Mouse (Mus musculus) midbrain, postnatal 0 days (tissue): ENCODE results near the gene Slmap. TPM values are rescaled to one million over a fixed set of nuclear protein-coding genes. Genes with fewer than 3 reads are reported as not detected.
"Not testable (repeated sequence)": the region's sequence is repeated elsewhere in the genome, so short reads cannot be mapped to it uniquely, and the experiment has no call there.

Experiments used
- ATAC-seq: fragments of 200-750 bp; cut with Nextera tagmentation; 2 replicates; pipeline ENCODE4 v1.8.0; 2017; ENCODE audit warnings: moderate number of reproducible peaks, mild to moderate bottlenecking, moderate TSS enrichment, moderate library complexity; ENCODE audit not compliant: low FRiP score
- DNase-seq: peaks from one replicate; pipeline ENCODE4 v3.0.0-alpha.2; 2015; ENCODE audit warnings: low spot score
- H3K27ac ChIP-seq: fragments of 300-500 bp; sonication (generic); 2 replicates; pipeline ENCODE4 v1.5.1; 2014; ENCODE audit warnings: low read depth, mild to moderate bottlenecking, low read length, mixed read lengths
- H3K27me3 ChIP-seq: fragments of 300-500 bp; sonication (generic); 2 replicates; pipeline ENCODE4 v1.6.1; 2014; ENCODE audit warnings: low read length, control low read depth, mixed read lengths; ENCODE audit not compliant: insufficient read depth
- H3K36me3 ChIP-seq: fragments of 300-500 bp; sonication (generic); 2 replicates; pipeline ENCODE4 v1.6.1; 2014; ENCODE audit warnings: low read length, control low read depth, mixed read lengths; ENCODE audit not compliant: insufficient read depth
- H3K4me1 ChIP-seq: fragments of 300-500 bp; sonication (generic); 2 replicates; pipeline ENCODE4 v1.6.1; 2014; ENCODE audit warnings: mild to moderate bottlenecking, control low read depth, antibody characterized with exemption, low read length, mixed read lengths; ENCODE audit not compliant: insufficient read depth
- H3K4me2 ChIP-seq: fragments of 300-500 bp; sonication (generic); 2 replicates; pipeline ENCODE4 v1.6.1; 2014; ENCODE audit warnings: low read depth, mild to moderate bottlenecking, low read length, mixed read lengths; ENCODE audit not compliant: poor library complexity, severe bottlenecking
- H3K4me3 ChIP-seq: fragments of 300-500 bp; sonication (generic); 2 replicates; pipeline ENCODE4 v1.5.1; 2014; ENCODE audit warnings: low read depth, mild to moderate bottlenecking, low read length, moderate library complexity
- H3K9ac ChIP-seq: fragments of 300-500 bp; sonication (generic); replicated peaks from 2 replicates; pipeline ENCODE4 v1.6.1; 2014; ENCODE audit warnings: mild to moderate bottlenecking, low read length, moderate library complexity, mixed read lengths; ENCODE audit not compliant: poor library complexity, severe bottlenecking
- H3K9me3 ChIP-seq: fragments of 300-500 bp; sonication (generic); 2 replicates; pipeline ENCODE4 v1.6.1; 2016; ENCODE audit warnings: low read length, control low read depth
- CTCF ChIP-seq: IDR thresholded peaks from 2 replicates; pipeline ENCODE4 v1.5.1; 2016; ENCODE audit warnings: antibody characterized with exemption, mild to moderate bottlenecking
- WGBS: fragments of 180-500 bp; shearing (Covaris S2); extraction: QIAGEN DNeasy Blood & Tissue Kit; methylation state at CpG from one replicate; pipeline ENCODE4 v1.1.7; 2014; 5-methylcytosine and 5-hydroxymethylcytosine counted together
- polyA plus RNA-seq: library from polyadenylated mRNA; unstranded; fragments of >200 nt; fragmentation: Nextera tagmentation; extraction: Ambion mirVana; gene quantifications from 2 replicates; pipeline ENCODE4 v1.2.1, GENCODE M21; 2015
- total RNA-seq: library from RNA; depleted of rRNA; stranded (reverse); fragments of >200 nt; gene quantifications from 2 replicates; pipeline ENCODE4 v1.2.3, GENCODE M21; 2014

Gene Slmap
- total and polyA plus RNA-seq, 2 experiments from 2014 or later: 11.1 to 23.2 TPM

DNA sequence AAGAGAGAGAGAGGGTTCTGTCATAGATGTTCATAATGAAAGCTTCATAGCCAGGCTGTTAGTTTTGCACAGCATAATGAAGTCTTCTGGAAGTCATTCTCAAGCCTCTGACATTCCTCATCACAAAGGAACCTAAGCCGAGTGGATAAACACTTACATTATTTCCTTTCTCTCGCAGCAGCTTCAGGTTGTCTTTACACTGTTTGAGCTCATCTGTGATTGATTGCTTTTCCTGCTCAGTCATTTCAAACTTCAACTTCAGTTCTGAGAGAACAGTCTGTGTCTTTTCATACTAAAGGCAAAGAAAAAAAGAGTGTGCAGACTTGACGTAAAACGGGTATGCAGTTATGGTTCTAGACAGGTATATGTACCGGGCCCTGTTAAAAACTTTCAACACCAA, 116.8 kb downstream of the Slmap start:
- no peak overlapping the region for H3K27ac ChIP-seq
- ATAC-seq: no peak
- H3K36me3 ChIP-seq: peaks cover 18% of the 10 kb centered on the region
- TF ChIP-seq CTCF: no peak
- H3K27me3 ChIP-seq: no peaks in the 10 kb centered on the region
- no peaks in the 10 kb centered on the region for H3K4me1 ChIP-seq
- H3K4me3 ChIP-seq: no peak overlapping the region
- DNase-seq: no peak
- no peak overlapping the region for H3K4me2 ChIP-seq
- no peak overlapping the region for H3K9ac ChIP-seq
- no peaks in the 10 kb centered on the region for H3K9me3 ChIP-seq
- WGBS: 82% methylated on average over 5 of the region's 5 CpGs

DNA sequence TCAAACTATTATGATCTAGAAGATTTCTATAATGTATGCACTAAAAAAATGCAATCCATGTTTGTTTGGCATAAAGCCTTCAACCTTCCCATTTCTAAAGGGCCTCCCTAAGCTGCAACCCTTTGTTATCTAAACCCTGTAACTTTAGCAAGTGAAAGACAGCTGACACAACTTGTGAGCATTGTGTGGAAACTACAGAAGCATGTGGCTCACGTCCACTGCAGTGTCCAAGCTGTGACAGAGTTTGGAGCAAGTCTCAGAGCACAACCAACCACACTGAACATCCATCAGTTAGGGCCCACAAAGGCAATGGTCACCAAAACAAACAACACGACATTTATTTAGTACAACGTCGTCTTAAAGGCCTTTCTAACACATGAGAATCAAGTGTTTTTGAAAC, 117.6 kb downstream of the Slmap start:
- ATAC-seq: no peak
- H3K27me3 ChIP-seq: no peaks in the 10 kb centered on the region
- no peak for TF ChIP-seq CTCF
- H3K27ac ChIP-seq: no peak overlapping the region
- H3K36me3 ChIP-seq: peaks cover 14% of the 10 kb centered on the region
- H3K9me3 ChIP-seq: no peaks in the 10 kb centered on the region
- no peak overlapping the region for H3K4me2 ChIP-seq
- DNase-seq: no peak
- H3K4me3 ChIP-seq: no peak overlapping the region
- H3K4me1 ChIP-seq: no peaks in the 10 kb centered on the region
- WGBS: 70% methylated on average over 4 of the region's 4 CpGs
- no peak overlapping the region for H3K9ac ChIP-seq

GRCm38 (mm10) chr14:26413581-26413980, 121.2 kb downstream of the Slmap start:
- Histone ChIP-seq H3K4me3 (no peak overlapping the region), H3K4me2 (no peak overlapping the region), H3K4me1 (no peaks in the 10 kb centered on the region), H3K9ac (no peak overlapping the region), H3K36me3 (no peaks in the 10 kb centered on the region; the same call in 1 of the 2 replicates), H3K9me3 (no peaks in the 10 kb centered on the region), H3K27ac (no peak overlapping the region), H3K27me3 (no peaks in the 10 kb centered on the region)
- ATAC-seq (no peak), DNase-seq (no peak)
- no peak for TF ChIP-seq CTCF
- WGBS: 93% methylated on average over 1 of the region's 1 CpGs

- WGBS: 92% methylated on average over 7 of the region's 7 CpGs
- DNase-seq (no peak), ATAC-seq (no peak)
- no peak overlapping the region for H3K4me3 ChIP-seq
- H3K9ac ChIP-seq: no peak overlapping the region
- 0 out of 2 replicates have a peak, but pooled peaks cover 3% of the 10 kb centered on the region for H3K36me3 ChIP-seq
- no peak for TF ChIP-seq CTCF
- H3K4me2 ChIP-seq: no peak overlapping the region
- H3K9me3 ChIP-seq: no peaks in the 10 kb centered on the region
- no peak overlapping the region for H3K27ac ChIP-seq
- H3K4me1 ChIP-seq: no peaks in the 10 kb centered on the region
- no peaks in the 10 kb centered on the region for H3K27me3 ChIP-seq
Measured at GRCm38 (mm10) chr14:26406746-26407145, 128.0 kb downstream of the Slmap start.

- no peaks in the 10 kb centered on the region for H3K27me3 ChIP-seq
- H3K4me2 ChIP-seq: no peak overlapping the region
- H3K4me3 ChIP-seq: no peak overlapping the region
- H3K9ac ChIP-seq: no peak overlapping the region
- H3K27ac ChIP-seq: no peak overlapping the region
- H3K36me3 ChIP-seq: peaks cover 2% of the 10 kb centered on the region; the same call in 1 of the 2 replicates
- no peaks in the 10 kb centered on the region for H3K4me1 ChIP-seq
- 94% methylated on average over 7 of the region's 7 CpGs for WGBS
- DNase-seq (no peak), ATAC-seq (no peak)
- H3K9me3 ChIP-seq: no peaks in the 10 kb centered on the region
- peak; percentile 31; the same call in 1 of the 2 replicates for TF ChIP-seq CTCF
Measured at GRCm38 (mm10) chr14:26398508-26399160, 136.1 kb downstream of the Slmap start.

DNA sequence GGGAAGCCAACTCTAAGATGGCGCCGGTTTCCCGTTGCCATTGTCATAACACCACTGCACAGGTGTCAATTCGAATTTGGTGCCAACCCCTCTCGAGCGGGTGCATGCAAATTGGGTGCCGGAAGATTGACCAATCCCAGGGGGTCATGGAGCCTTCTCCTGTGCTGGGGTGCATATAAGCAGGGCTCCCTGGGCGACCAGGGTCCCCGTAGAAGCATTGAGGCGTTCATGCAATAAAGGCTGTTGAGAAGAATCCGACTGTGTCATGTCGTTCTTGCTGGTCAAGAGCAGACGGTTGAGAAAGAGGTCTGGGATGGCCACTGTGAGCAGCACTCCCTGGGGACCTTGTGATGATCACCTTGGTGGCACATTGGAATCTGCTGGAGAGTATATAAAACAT, 142.9 kb downstream of the Slmap start:
- no peak for DNase-seq
- H3K27ac ChIP-seq: no peak overlapping the region
- no peak for TF ChIP-seq CTCF
- H3K4me2 ChIP-seq: no peak overlapping the region
- 93% methylated on average over 13 of the region's 13 CpGs for WGBS
- no peaks in the 10 kb centered on the region for H3K9me3 ChIP-seq
- H3K4me3 ChIP-seq: no peak overlapping the region
- ATAC-seq: no peak
- H3K36me3 ChIP-seq: no peaks in the 10 kb centered on the region
- H3K4me1 ChIP-seq: no peaks in the 10 kb centered on the region
- no peaks in the 10 kb centered on the region for H3K27me3 ChIP-seq
- no peak overlapping the region for H3K9ac ChIP-seq

DNA sequence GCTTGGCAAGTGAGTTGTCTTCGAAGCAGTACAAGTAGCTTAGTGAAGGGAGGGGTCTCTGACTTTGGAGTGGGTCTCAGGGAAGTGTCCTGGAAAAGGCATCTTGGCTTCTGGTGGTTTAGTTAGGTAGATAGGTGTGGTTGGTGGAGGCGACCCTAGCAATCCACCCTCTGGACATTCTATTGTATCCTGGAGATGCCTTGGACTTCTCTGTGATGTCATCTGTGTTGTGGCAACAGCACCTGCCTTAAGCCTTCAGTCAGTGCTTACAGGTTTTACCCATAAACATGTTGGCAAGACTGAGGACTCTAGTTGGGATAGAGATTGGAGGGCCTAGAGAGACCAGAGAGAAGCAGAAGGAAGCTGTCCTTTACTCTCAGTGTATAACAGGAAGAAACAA, 145.8 kb downstream of the Slmap start:
- H3K9me3 ChIP-seq, H3K27me3 ChIP-seq, H3K4me2 ChIP-seq, H3K27ac ChIP-seq, H3K36me3 ChIP-seq, H3K4me3 ChIP-seq, H3K4me1 ChIP-seq, H3K9ac ChIP-seq, ATAC-seq, DNase-seq: not testable (repeated sequence)
- 91% methylated on average over 2 of the region's 2 CpGs for WGBS

- not testable (repeated sequence) for ATAC-seq, H3K9me3 ChIP-seq, H3K9ac ChIP-seq, H3K27me3 ChIP-seq, H3K36me3 ChIP-seq, H3K4me3 ChIP-seq, H3K27ac ChIP-seq, H3K4me2 ChIP-seq, H3K4me1 ChIP-seq, DNase-seq
- 67% methylated on average over 3 of the region's 5 CpGs for WGBS
Measured at GRCm38 (mm10) chr14:26386999-26387398, 147.7 kb downstream of the Slmap start.

DNA sequence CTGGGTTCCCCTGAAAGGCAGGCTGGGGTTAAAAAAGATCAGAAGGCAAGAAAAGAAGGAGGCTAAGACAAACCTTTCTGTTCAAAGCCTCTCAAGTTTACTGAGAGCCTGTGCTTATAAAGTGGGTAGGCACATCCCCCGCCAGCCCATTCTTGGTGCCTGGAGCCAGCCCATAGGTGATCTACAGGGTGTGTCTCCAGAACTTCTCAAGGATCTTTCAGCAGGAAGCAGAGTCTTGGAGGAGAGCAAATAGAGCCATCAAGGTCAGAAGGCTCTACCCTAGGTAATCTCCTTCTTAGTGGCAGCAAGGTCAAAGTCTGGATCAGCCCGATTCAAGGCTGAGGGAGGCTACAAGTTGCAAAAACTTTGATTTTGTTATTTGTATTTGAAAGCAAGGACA, 149.1 kb downstream of the Slmap start:
- H3K4me2 ChIP-seq, H3K27me3 ChIP-seq, H3K27ac ChIP-seq, DNase-seq, H3K9me3 ChIP-seq, H3K4me1 ChIP-seq, ATAC-seq, H3K9ac ChIP-seq, H3K36me3 ChIP-seq, H3K4me3 ChIP-seq: not testable (repeated sequence)
- 88% methylated on average over 2 of the region's 2 CpGs for WGBS
